Mouse (Mus musculus) gastrocnemius, adult 2 months (tissue): Measurements from ENCODE around the gene Prmt8. TPM values are rescaled to one million over a fixed set of nuclear protein-coding genes. Genes with fewer than 3 reads are reported as not detected.

Source experiments
- DNase-seq: peaks from one replicate; pipeline ENCODE4 v3.0.0; 2022
- H3K27ac ChIP-seq: fragments of 200-600 bp; 2 replicates; pipeline ENCODE4 v1.8.1; 2022; ENCODE audit warnings: mild to moderate bottlenecking
- H3K4me3 ChIP-seq: fragments of 200-600 bp; 2 replicates; pipeline ENCODE4 v1.8.1; 2022; ENCODE audit warnings: mild to moderate bottlenecking, moderate library complexity
- CTCF ChIP-seq: fragments of 200-600 bp; IDR thresholded peaks from 2 replicates; pipeline ENCODE4 v1.8.1; 2022; ENCODE audit warnings: antibody characterized with exemption, mild to moderate bottlenecking, moderate library complexity
- intact Hi-C: fragments of 180-260 bp; cut with DNase I; formaldehyde crosslinking; loops from one replicate; pipeline ENCODE4 v1.15.1; 2025
- long read RNA-seq, 2 experiments: library from polyadenylated mRNA; stranded (forward); transcript quantifications; one replicate each; pipeline ENCODE4 v2.0.0; 2021
- total RNA-seq, 2 experiments: library from RNA; stranded (reverse); gene quantifications; 2 replicates each; pipeline ENCODE4 v1.2.3; 2021

The Prmt8 gene
- not detected for total RNA-seq
- long read RNA-seq, experiment 1 = 0 reads
- long read RNA-seq, experiment 2 = 0 reads

- intact Hi-C loops = no loop called here
- no peak for TF ChIP-seq CTCF
- DNase-seq = no peak
- Histone ChIP-seq H3K27ac (no peak within 1 kb of the TSS), H3K4me3 (no peak within 1 kb of the TSS)
Measured at GRCm38 (mm10) chr6:127769275-127770156, at the start of gene Prmt8. Prmt8 (minus strand) TSS chr6:127769472.

- H3K27ac ChIP-seq = no peak overlapping the region
- no peak overlapping the region for H3K4me3 ChIP-seq
- DNase-seq = no peak
- intact Hi-C loops = no loop called here
- no peak for TF ChIP-seq CTCF
Measured at GRCm38 (mm10) chr6:127803046-127803729, 33.9 kb upstream of the Prmt8 start.

GRCm38 (mm10) chr6:127802211-127802610, 32.9 kb upstream of the Prmt8 start:
- Histone ChIP-seq H3K4me3 (no peak overlapping the region), H3K27ac (no peak overlapping the region)
- DNase-seq = no peak
- intact Hi-C loops = no loop called here
- no peak for TF ChIP-seq CTCF

GRCm38 (mm10) chr6:127790023-127790422, 20.8 kb upstream of the Prmt8 start:
- intact Hi-C loops = no loop called here
- no peak overlapping the region for H3K27ac ChIP-seq
- H3K4me3 ChIP-seq = no peak overlapping the region
- no peak for TF ChIP-seq CTCF
- DNase-seq = no peak

GRCm38 (mm10) chr6:127770806-127771205, 1.5 kb upstream of the Prmt8 start:
- no peak for DNase-seq
- TF ChIP-seq CTCF = no peak
- H3K27ac ChIP-seq = no peak overlapping the region
- H3K4me3 ChIP-seq = no peak overlapping the region
- intact Hi-C loops = no loop called here

GRCm38 (mm10) chr6:127768621-127769274, 524 bp downstream of the Prmt8 start:
- no peak overlapping the region for H3K4me3 ChIP-seq
- no peak overlapping the region for H3K27ac ChIP-seq
- intact Hi-C loops = no loop called here
- no peak for DNase-seq
- no peak for TF ChIP-seq CTCF

GRCm38 (mm10) chr6:127767706-127768493, 1.4 kb downstream of the Prmt8 start:
- intact Hi-C loops = no loop called here
- peak; percentile 71 for DNase-seq
- peak overlapping the region; percentile 46 for H3K4me3 ChIP-seq
- H3K27ac ChIP-seq = no peak overlapping the region
- TF ChIP-seq CTCF = no peak

- Histone ChIP-seq H3K27ac (no peak overlapping the region), H3K4me3 (peak overlapping the region; percentile 46)
- intact Hi-C loops = no loop called here
Measured at GRCm38 (mm10) chr6:127767201-127767705, 2.0 kb downstream of the Prmt8 start.

GRCm38 (mm10) chr6:127766641-127767200, 2.6 kb downstream of the Prmt8 start:
- H3K4me3 ChIP-seq = peak overlapping the region; percentile 46
- intact Hi-C loops = no loop called here
- no peak for DNase-seq
- H3K27ac ChIP-seq = no peak overlapping the region
- TF ChIP-seq CTCF = no peak

More at GRCm38 (mm10) chr6:127767201-127767705, 2.0 kb downstream of the Prmt8 start:
- TF ChIP-seq CTCF = no peak
- no peak for DNase-seq

GRCm38 (mm10) chr6:127766041-127766604, 3.1 kb downstream of the Prmt8 start:
- no peak for DNase-seq
- no peak for TF ChIP-seq CTCF
- Histone ChIP-seq H3K27ac (no peak overlapping the region), H3K4me3 (no peak overlapping the region)
- intact Hi-C loops = no loop called here

- H3K27ac ChIP-seq = no peak overlapping the region
Measured at GRCm38 (mm10) chr6:127765573-127765972, 3.7 kb downstream of the Prmt8 start.

More at GRCm38 (mm10) chr6:127765573-127765972, 3.7 kb downstream of the Prmt8 start:
- no peak for DNase-seq
- no peak overlapping the region for H3K4me3 ChIP-seq
- TF ChIP-seq CTCF = no peak
- intact Hi-C loops = no loop called here
